Mouse (Mus musculus) embryonic fibroblast, embryonic 13.5 days (primary cell): Measurements from ENCODE around the gene St8sia1.

Source experiments
- CTCF ChIP-seq: IDR thresholded peaks from 2 replicates; pipeline ENCODE4 v1.5.1; 2011; ENCODE audit warnings: mild to moderate bottlenecking, control low read depth, low read length, moderate library complexity, borderline replicate concordance; ENCODE audit not compliant: insufficient read depth
- POLR2A ChIP-seq: IDR thresholded peaks from 2 replicates; pipeline ENCODE4 v1.6.1; 2011; ENCODE audit warnings: low read depth, mild to moderate bottlenecking, control low read depth, low read length, moderate library complexity

- no peak for TF ChIP-seq CTCF
- TF ChIP-seq POLR2A = no peak
Observed at GRCm38 (mm10) chr6:142835726-142836125, 128.5 kb downstream of the St8sia1 start.
